Mouse (Mus musculus) limb, embryonic 10.5 days (tissue): ENCODE measurements around the gene Bcl11a. TPM values are rescaled to one million over a fixed set of nuclear protein-coding genes. Genes with fewer than 3 reads are reported as not detected.

Source experiments
- DNase-seq: peaks from one replicate; pipeline ENCODE4 v3.0.0-alpha.2; 2017; ENCODE audit warnings: low spot score
- H3K27ac ChIP-seq: fragments of 300-500 bp; sonication (generic); 2 replicates; pipeline ENCODE4 v1.5.1; 2016; ENCODE audit warnings: mild to moderate bottlenecking
- H3K27me3 ChIP-seq: fragments of 300-500 bp; sonication (generic); 2 replicates; pipeline ENCODE4 v1.6.1; 2016; ENCODE audit warnings: low read depth, mild to moderate bottlenecking; ENCODE audit not compliant: poor library complexity, severe bottlenecking
- H3K36me3 ChIP-seq: fragments of 300-500 bp; sonication (generic); 2 replicates; pipeline ENCODE4 v1.6.1; 2016; ENCODE audit warnings: mild to moderate bottlenecking, moderate library complexity
- H3K4me1 ChIP-seq: fragments of 300-500 bp; sonication (generic); 2 replicates; pipeline ENCODE4 v1.6.1; 2016
- H3K4me3 ChIP-seq: fragments of 300-500 bp; sonication (generic); 2 replicates; pipeline ENCODE4 v1.5.1; 2016; ENCODE audit warnings: mild to moderate bottlenecking, moderate library complexity
- H3K9me3 ChIP-seq: fragments of 300-500 bp; sonication (generic); replicated peaks from 2 replicates; pipeline ENCODE4 v1.6.1; 2016; ENCODE audit warnings: mild to moderate bottlenecking
- WGBS: fragments of 180-500 bp; shearing (Covaris S2); methylation state at CpG from one replicate; pipeline ENCODE4 v1.1.7; 2016; 5-methylcytosine and 5-hydroxymethylcytosine counted together
- polyA plus RNA-seq: library from polyadenylated mRNA; unstranded; fragments of >200 nt; fragmentation: Nextera tagmentation; extraction: Ambion mirVana; gene quantifications from 2 replicates; pipeline ENCODE4 v1.2.1, GENCODE M21; 2016

Bcl11a gene
- polyA plus RNA-seq, 1 experiment from 2014 or later, result 75.0 TPM

GRCm38 (mm10) chr11:24141479-24142251 lies 63.8 kb downstream of the Bcl11a start:
- H3K36me3 ChIP-seq, result peaks cover 59% of the 10 kb centered on the region
- WGBS, result 67% methylated on average over 10 of the region's 10 CpGs

GRCm38 (mm10) chr11:24142316-24142715 lies 64.5 kb downstream of the Bcl11a start:
- H3K27ac ChIP-seq, result peak overlapping the region; percentile 65
- 0 out of 2 replicates have a peak, but pooled peaks cover 1% of the 10 kb centered on the region for H3K9me3 ChIP-seq
- H3K4me1 ChIP-seq, result peaks cover 63% of the 10 kb centered on the region
- no peak overlapping the region for H3K4me3 ChIP-seq
- H3K36me3 ChIP-seq, result peaks cover 59% of the 10 kb centered on the region
- no peaks in the 10 kb centered on the region for H3K27me3 ChIP-seq
- whole genome bisulfite sequencing, result 30% methylated on average over 9 of the region's 9 CpGs
- DNase-seq, result no peak

More at GRCm38 (mm10) chr11:24141479-24142251, 63.8 kb downstream of the Bcl11a start:
- 0 out of 2 replicates have a peak, but pooled peaks cover 1% of the 10 kb centered on the region for H3K9me3 ChIP-seq
- H3K27ac ChIP-seq, result peak overlapping the region; percentile 65
- peak; percentile 54 for DNase-seq
- peaks cover 60% of the 10 kb centered on the region for H3K4me1 ChIP-seq
- no peaks in the 10 kb centered on the region for H3K27me3 ChIP-seq
- H3K4me3 ChIP-seq, result 0 out of 2 replicates have a peak overlapping the region, but pooled peaks have one; percentile 5

- Histone ChIP-seq H3K36me3 (peaks cover 42% of the 10 kb centered on the region), H3K4me1 (peaks cover 82% of the 10 kb centered on the region), H3K9me3 (0 out of 2 replicates have a peak, but pooled peaks cover 1% of the 10 kb centered on the region), H3K27ac (no peak overlapping the region), H3K27me3 (no peaks in the 10 kb centered on the region), H3K4me3 (no peak overlapping the region)
- no peak for DNase-seq
- WGBS, result 91% methylated on average over 16 of the region's 16 CpGs
Measured at GRCm38 (mm10) chr11:24144159-24144946, 66.5 kb downstream of the Bcl11a start.

GRCm38 (mm10) chr11:24146034-24146433 lies 68.2 kb downstream of the Bcl11a start:
- no peaks in the 10 kb centered on the region for H3K27me3 ChIP-seq
- H3K36me3 ChIP-seq, result peaks cover 38% of the 10 kb centered on the region
- H3K9me3 ChIP-seq, result no peaks in the 10 kb centered on the region
- H3K4me3 ChIP-seq, result no peak overlapping the region
- 86% methylated on average over 4 of the region's 4 CpGs for WGBS
- DNase-seq, result no peak
- H3K27ac ChIP-seq, result no peak overlapping the region
- peaks cover 83% of the 10 kb centered on the region for H3K4me1 ChIP-seq

- Histone ChIP-seq H3K27me3 (no peaks in the 10 kb centered on the region), H3K4me3 (no peak overlapping the region), H3K4me1 (peaks cover 79% of the 10 kb centered on the region), H3K27ac (no peak overlapping the region), H3K9me3 (no peaks in the 10 kb centered on the region), H3K36me3 (peaks cover 38% of the 10 kb centered on the region)
- WGBS, result 83% methylated on average over 1 of the region's 1 CpGs
- no peak for DNase-seq
Measured at GRCm38 (mm10) chr11:24146437-24146836, 68.6 kb downstream of the Bcl11a start.

DNA sequence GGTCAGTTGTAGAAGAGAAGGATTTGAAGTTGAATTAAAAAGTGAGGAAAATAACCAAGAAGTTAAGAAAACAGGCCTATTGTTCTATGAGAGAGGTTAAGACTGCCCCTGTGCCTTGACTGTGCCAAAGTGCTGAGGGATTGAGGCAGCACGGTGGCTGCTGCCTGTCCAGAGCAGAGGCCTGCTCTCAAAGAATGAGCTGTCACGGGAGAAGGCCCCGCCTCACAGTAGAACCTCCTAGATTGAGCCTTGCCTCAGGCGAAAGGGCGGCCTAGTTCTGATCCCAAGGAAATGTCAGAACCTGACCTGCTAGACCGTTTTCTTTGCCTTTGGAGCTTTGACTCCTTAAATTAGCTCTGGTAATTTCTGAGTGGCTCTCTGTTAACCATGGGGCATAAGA lies 69.8 kb downstream of the Bcl11a start:
- Histone ChIP-seq H3K27ac (no peak overlapping the region), H3K9me3 (no peaks in the 10 kb centered on the region), H3K36me3 (peaks cover 32% of the 10 kb centered on the region), H3K4me1 (peaks cover 74% of the 10 kb centered on the region), H3K4me3 (no peak overlapping the region), H3K27me3 (no peaks in the 10 kb centered on the region)
- 79% methylated on average over 6 of the region's 6 CpGs for WGBS
- DNase-seq, result no peak

DNA sequence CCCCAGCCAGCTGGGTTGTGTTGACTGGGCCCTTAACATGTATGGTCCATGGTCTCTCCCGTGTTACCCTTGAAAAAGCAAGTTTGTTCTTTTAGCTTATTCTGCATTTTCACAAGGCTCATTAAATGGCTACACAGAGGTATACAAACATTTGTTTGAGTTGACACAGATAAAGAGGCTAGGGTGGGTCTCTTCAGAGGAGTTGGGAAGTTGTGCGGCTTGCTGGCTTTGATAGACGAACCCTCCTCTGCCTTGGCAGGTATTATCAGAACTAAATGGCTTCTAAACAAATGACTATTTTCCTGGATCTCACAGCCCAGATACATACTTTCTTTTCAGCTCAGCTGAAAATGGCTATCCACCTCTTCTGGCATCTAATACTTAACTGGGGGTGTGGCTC lies 70.7 kb downstream of the Bcl11a start:
- Histone ChIP-seq H3K27ac (no peak overlapping the region), H3K36me3 (peaks cover 25% of the 10 kb centered on the region), H3K27me3 (no peaks in the 10 kb centered on the region), H3K4me3 (no peak overlapping the region), H3K4me1 (peaks cover 74% of the 10 kb centered on the region), H3K9me3 (no peaks in the 10 kb centered on the region)
- no peak for DNase-seq
- WGBS, result 89% methylated on average over 3 of the region's 3 CpGs

- DNase-seq, result no peak
- no peaks in the 10 kb centered on the region for H3K9me3 ChIP-seq
Measured at GRCm38 (mm10) chr11:24149462-24150220, 71.8 kb downstream of the Bcl11a start.

DNA sequence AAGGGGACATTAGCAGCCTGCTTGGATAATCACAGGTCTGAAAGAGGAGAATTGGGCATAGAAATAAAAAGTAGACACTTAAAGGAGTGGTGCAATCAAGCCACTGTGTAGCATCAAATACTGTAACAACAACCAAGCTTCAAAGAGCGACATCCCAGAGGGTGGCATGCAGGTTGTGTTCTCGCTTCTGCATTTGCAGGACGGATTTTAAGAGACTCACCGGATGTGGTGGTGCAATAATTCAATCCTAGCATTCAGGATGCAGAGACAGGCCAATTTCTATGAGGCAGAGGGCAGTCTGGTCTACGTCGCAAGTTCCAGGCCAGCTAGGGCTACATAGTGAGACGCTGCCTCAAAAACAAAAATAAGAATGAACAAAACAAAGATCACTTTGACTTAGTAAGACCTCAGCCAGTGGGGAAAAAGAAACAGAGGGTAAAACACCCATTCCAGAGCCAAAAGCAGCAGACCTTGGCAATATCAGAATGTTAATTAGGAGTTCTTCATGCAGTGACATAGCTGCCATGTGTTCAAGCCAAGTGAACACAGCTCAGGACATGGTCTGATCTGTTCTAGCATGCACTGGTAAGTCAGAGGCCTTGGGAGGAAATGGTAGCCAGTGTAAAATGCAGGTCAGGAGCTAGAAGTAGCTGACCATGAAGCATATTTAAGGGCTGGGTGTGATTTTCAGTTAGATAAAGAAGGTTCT lies 74.4 kb downstream of the Bcl11a start:
- WGBS, result 91% methylated on average over 7 of the region's 7 CpGs
- no peaks in the 10 kb centered on the region for H3K27me3 ChIP-seq

More at GRCm38 (mm10) chr11:24149462-24150220, 71.8 kb downstream of the Bcl11a start:
- H3K27ac ChIP-seq, result no peak overlapping the region
- no peak overlapping the region for H3K4me3 ChIP-seq
- H3K4me1 ChIP-seq, result peaks cover 72% of the 10 kb centered on the region
- WGBS, result 79% methylated on average over 9 of the region's 9 CpGs
- peaks cover 23% of the 10 kb centered on the region for H3K36me3 ChIP-seq
- no peaks in the 10 kb centered on the region for H3K27me3 ChIP-seq

GRCm38 (mm10) chr11:24153049-24153448 lies 75.2 kb downstream of the Bcl11a start:
- no peaks in the 10 kb centered on the region for H3K9me3 ChIP-seq
- H3K4me3 ChIP-seq, result no peak overlapping the region
- 46% methylated on average over 10 of the region's 10 CpGs for WGBS
- peaks cover 52% of the 10 kb centered on the region for H3K4me1 ChIP-seq
- H3K27me3 ChIP-seq, result no peaks in the 10 kb centered on the region
- peaks cover 32% of the 10 kb centered on the region for H3K36me3 ChIP-seq
- no peak overlapping the region for H3K27ac ChIP-seq
- peak; percentile 57 for DNase-seq

More for the DNA sequence above, 74.4 kb downstream of the Bcl11a start:
- no peak for DNase-seq
- no peak overlapping the region for H3K4me3 ChIP-seq
- H3K36me3 ChIP-seq, result peaks cover 30% of the 10 kb centered on the region
- H3K4me1 ChIP-seq, result peaks cover 51% of the 10 kb centered on the region
- H3K27ac ChIP-seq, result no peak overlapping the region
- no peaks in the 10 kb centered on the region for H3K9me3 ChIP-seq

- DNase-seq, result no peak
- Histone ChIP-seq H3K27ac (no peak overlapping the region), H3K4me3 (no peak overlapping the region), H3K9me3 (no peaks in the 10 kb centered on the region), H3K27me3 (no peaks in the 10 kb centered on the region), H3K36me3 (peaks cover 45% of the 10 kb centered on the region), H3K4me1 (peaks cover 28% of the 10 kb centered on the region)
- WGBS, result 48% methylated on average over 9 of the region's 9 CpGs
Measured at GRCm38 (mm10) chr11:24158026-24158425, 80.2 kb downstream of the Bcl11a start.

DNA sequence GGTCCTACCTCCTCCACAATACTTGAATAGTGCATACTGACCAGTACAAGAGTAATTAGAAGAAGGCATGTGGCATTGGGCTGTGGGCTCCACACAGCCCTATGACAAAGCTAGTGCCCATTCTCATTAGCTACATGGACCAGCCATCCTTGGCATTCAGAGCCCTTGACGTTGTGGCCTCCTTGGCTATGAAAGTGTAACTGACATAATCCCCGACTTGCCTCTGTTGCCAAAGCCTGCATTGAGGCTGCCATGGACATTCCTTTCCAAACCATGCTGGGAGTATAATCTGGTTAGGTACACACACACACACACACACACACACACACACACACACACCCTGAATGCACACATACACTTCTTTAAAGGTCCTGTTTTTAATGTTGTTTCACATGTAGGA lies 81.8 kb downstream of the Bcl11a start:
- DNase-seq, result no peak
- Histone ChIP-seq H3K27ac (no peak overlapping the region), H3K4me3 (no peak overlapping the region), H3K27me3 (no peaks in the 10 kb centered on the region), H3K4me1 (peaks cover 19% of the 10 kb centered on the region), H3K9me3 (no peaks in the 10 kb centered on the region), H3K36me3 (peaks cover 55% of the 10 kb centered on the region)
- WGBS, result 98% methylated on average over 2 of the region's 2 CpGs
